Mouse (Mus musculus): Measurements from ENCODE around the gene Celsr2. TPM values are rescaled to one million over a fixed set of nuclear protein-coding genes. Genes with fewer than 3 reads are reported as not detected.

Gene Celsr2
- polyA plus RNA-seq, 1 experiment from 2014 or later = 2.5 TPM

DNA sequence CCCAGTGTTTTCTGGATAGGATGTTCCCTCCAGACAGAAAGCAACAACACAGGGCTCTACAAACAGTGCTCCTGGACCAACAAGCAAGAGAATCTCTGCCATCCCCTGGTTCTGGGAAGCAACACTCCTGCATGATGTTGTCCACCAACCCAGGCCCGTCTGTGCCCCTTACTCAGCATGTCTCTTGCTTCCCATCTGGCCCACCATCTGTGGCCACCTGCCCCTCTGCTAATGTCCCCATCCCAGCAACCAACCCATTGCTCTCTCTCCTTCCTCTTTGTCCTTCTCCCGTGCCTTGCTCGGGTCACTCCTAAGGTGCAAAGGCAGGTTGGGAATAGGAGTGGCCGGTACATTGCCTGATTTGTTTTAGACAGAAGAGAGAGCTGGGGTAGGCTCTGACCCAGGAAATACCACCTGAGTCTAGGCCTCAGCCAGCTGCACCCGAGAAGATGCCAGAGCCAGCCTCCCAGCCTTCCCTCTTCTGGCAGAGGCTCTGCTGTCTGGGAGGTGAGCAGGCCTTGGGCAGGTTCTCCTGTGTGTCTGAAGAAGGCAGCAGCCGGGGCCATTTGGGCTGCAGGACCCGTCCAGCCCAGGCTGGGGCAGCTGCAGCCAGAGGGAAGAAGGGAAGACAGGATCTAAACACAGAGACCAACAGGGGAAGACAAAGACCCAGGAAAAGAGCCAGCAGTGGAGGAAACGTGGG lies 5.5 kb downstream of the Celsr2 start:
- Histone ChIP-seq H3K4me1 (replicated peaks; ENCODE audit: control insufficient read depth, insufficient read depth, low read length) (no peaks in the 10 kb centered on the region), H3K4me3 (ENCODE audit: low read depth, low read length) (no peak overlapping the region), H3K27me3 (replicated peaks; ENCODE audit: control insufficient read depth, insufficient read depth, low read length) (peaks cover 4% of the 10 kb centered on the region)

DNA sequence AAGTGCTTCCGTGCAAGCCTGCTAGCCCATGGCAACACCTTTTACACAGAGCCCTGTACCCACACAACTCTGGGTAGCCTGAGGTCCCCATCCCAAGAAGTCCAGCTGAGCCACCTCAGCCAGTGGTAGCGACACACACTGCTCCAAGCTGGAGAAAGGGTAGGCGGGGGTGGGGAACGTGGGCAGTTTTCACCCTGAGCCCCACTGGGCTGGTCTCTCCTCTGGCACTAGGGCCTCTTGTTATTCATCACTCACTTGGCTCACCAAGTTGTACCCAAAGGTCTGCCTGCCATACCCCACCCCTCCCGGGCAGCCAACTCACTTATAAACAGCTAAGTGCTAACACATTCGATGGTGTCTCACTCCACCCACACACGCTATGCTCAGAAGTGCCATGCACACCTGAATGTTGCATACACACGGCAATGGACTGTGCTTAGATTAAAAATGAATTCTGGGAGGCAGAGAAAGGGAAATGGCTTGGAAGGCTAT lies 6.8 kb downstream of the Celsr2 start:
- no peak for ATAC-seq (replicated peaks; ENCODE audit: low FRiP score)
- Histone ChIP-seq H3K27ac (ENCODE audit: low read depth, low read length) (no peak overlapping the region), H3K4me3 (ENCODE audit: low read depth, low read length) (no peak overlapping the region), H3K4me1 (replicated peaks; ENCODE audit: control insufficient read depth, insufficient read depth, low read length) (no peaks in the 10 kb centered on the region), H3K36me3 (ENCODE audit: control insufficient read depth, insufficient read depth, low read length) (no peaks in the 10 kb centered on the region; the same call in 1 of the 2 replicates), H3K4me2 (no peak overlapping the region), H3K9me3 (ENCODE audit: control insufficient read depth, low read length) (no peaks in the 10 kb centered on the region; the same call in 1 of the 2 replicates), H3K27me3 (replicated peaks; ENCODE audit: control insufficient read depth, insufficient read depth, low read length) (no peaks in the 10 kb centered on the region), H3K9ac (ENCODE audit: low read depth, low read length) (no peak overlapping the region)
- no peak for DNase-seq (ENCODE audit: low spot score)
- 88% methylated on average over 8 of the region's 8 CpGs for WGBS

More for the DNA sequence above, 5.5 kb downstream of the Celsr2 start:
- no peak for DNase-seq (ENCODE audit: low spot score)
- H3K9ac ChIP-seq (ENCODE audit: low read depth, low read length) = no peak overlapping the region
- no peak for ATAC-seq (replicated peaks; ENCODE audit: low FRiP score)
- WGBS = 58% methylated on average over 8 of the region's 8 CpGs
- H3K36me3 ChIP-seq (ENCODE audit: control insufficient read depth, insufficient read depth, low read length) = no peaks in the 10 kb centered on the region; the same call in none of the 2 replicates
- H3K27ac ChIP-seq (ENCODE audit: low read depth, low read length) = no peak overlapping the region
- no peaks in the 10 kb centered on the region; the same call in 1 of the 2 replicates for H3K9me3 ChIP-seq (ENCODE audit: control insufficient read depth, low read length)
- H3K4me2 ChIP-seq = no peak overlapping the region

DNA sequence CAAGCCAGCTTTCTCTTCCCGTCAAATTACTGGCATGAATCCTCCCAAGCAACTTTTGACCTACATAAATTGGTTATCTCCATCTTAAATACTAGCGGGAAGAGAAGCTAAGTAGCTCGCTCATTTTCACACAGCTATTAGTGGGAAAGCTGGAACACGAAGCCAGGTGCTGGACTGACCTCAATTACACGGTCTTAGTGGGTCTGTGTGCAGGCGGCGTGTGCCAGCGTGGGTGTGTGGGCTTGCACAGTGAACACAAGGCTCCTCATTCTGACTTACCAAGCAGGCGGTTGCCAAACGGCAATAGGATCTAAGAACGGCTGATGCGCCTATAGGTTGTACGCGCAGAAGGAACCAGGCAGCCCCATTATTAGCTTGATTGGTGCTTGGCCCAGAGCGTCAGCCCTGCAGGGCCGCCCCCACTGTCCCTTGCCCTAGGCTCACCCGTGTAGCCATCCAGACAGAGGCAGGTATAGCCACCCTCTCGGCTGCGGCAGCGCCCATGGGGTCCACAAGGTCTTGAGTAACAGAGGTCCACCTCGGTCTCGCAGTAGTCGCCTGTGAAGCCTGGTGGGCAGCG lies 9.0 kb downstream of the Celsr2 start:
- Histone ChIP-seq H3K4me2 (no peak overlapping the region), H3K36me3 (ENCODE audit: control insufficient read depth, insufficient read depth, low read length) (no peaks in the 10 kb centered on the region), H3K4me3 (ENCODE audit: low read depth, low read length) (no peak overlapping the region), H3K9me3 (ENCODE audit: control insufficient read depth, low read length) (no peaks in the 10 kb centered on the region), H3K27ac (ENCODE audit: low read depth, low read length) (no peak overlapping the region), H3K27me3 (replicated peaks; ENCODE audit: control insufficient read depth, insufficient read depth, low read length) (no peaks in the 10 kb centered on the region), H3K9ac (ENCODE audit: low read depth, low read length) (no peak overlapping the region), H3K4me1 (replicated peaks; ENCODE audit: control insufficient read depth, insufficient read depth, low read length) (no peaks in the 10 kb centered on the region)
- 79% methylated on average over 24 of the region's 24 CpGs for WGBS
- DNase-seq (ENCODE audit: low spot score) (no peak), ATAC-seq (replicated peaks; ENCODE audit: low FRiP score) (no peak)

DNA sequence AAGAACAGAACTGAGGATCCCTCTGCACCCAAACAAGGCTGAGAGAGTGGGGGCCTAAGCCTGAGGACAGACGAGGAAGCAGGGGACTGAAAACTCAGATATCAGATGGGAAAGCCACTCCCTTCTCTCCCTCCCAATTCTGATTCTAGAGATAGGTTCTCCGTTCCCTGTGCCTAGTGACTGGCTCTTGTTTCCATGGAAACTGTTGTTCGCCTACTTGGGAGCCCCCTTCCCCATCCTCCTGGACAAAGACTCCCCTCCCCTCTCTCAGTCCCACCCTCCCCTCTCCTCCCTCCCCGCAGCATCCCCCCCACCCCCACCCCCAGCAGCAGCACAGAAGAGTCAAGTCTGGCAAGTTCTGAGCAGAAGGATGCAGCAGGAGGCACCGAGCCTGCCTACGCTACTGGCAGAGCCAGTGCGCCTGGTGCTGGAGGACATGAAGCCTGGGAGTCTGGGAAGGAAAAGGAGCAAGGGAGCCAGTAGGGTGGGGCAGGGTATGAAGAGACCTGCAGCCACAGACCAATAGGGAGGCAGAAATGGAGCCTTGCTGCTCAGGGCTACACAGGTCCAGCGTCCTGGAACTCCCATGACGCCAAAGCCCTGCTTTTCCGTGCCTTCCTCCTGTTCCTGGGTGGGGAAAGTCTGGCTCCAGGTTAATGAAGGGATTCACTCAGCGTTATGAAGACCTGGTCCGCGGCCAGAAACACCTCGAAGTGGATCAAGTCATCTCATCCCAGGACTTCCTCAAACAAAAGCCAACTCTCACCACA lies 9.6 kb downstream of the Celsr2 start:
- DNase-seq (ENCODE audit: low spot score) (no peak), ATAC-seq (replicated peaks; ENCODE audit: low FRiP score) (no peak)
- H3K27ac ChIP-seq (ENCODE audit: low read depth, low read length) = no peak overlapping the region
- no peak overlapping the region for H3K4me2 ChIP-seq
- no peak overlapping the region for H3K4me3 ChIP-seq (ENCODE audit: low read depth, low read length)
- no peaks in the 10 kb centered on the region for H3K36me3 ChIP-seq (ENCODE audit: control insufficient read depth, insufficient read depth, low read length)
- no peaks in the 10 kb centered on the region for H3K27me3 ChIP-seq (replicated peaks; ENCODE audit: control insufficient read depth, insufficient read depth, low read length)
- WGBS = 43% methylated on average over 14 of the region's 14 CpGs
- no peaks in the 10 kb centered on the region for H3K4me1 ChIP-seq (replicated peaks; ENCODE audit: control insufficient read depth, insufficient read depth, low read length)
- no peak overlapping the region for H3K9ac ChIP-seq (ENCODE audit: low read depth, low read length)
- H3K9me3 ChIP-seq (ENCODE audit: control insufficient read depth, low read length) = no peaks in the 10 kb centered on the region

DNA sequence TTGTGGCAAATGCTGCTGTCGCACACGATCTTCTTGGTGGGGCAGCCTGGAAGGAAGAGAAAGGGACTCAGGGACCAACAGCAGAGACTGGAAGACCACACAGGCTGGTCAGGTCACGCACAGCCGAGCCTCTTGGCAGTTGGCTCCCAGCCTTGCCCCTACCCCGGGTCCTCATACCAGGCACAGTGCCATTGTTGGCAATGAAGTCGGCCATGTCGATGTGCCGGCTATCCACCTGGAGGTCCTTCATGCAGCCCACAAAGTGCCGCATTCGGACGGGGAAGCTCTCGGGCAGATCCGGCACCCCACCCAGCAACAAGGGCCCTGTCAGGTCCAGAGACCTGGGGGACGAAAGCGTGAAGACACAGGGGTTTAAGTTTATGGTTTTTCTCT lies 12.8 kb downstream of the Celsr2 start:
- Histone ChIP-seq H3K9ac (ENCODE audit: low read depth, low read length) (no peak overlapping the region), H3K9me3 (ENCODE audit: control insufficient read depth, low read length) (no peaks in the 10 kb centered on the region), H3K4me3 (ENCODE audit: low read depth, low read length) (no peak overlapping the region), H3K4me1 (replicated peaks; ENCODE audit: control insufficient read depth, insufficient read depth, low read length) (no peaks in the 10 kb centered on the region), H3K27ac (ENCODE audit: low read depth, low read length) (no peak overlapping the region), H3K27me3 (replicated peaks; ENCODE audit: control insufficient read depth, insufficient read depth, low read length) (no peaks in the 10 kb centered on the region), H3K36me3 (ENCODE audit: control insufficient read depth, insufficient read depth, low read length) (0 out of 2 replicates have a peak, but pooled peaks cover 2% of the 10 kb centered on the region), H3K4me2 (no peak overlapping the region)
- DNase-seq (ENCODE audit: low spot score) (no peak), ATAC-seq (replicated peaks; ENCODE audit: low FRiP score) (no peak)
- WGBS = 87% methylated on average over 15 of the region's 15 CpGs

DNA sequence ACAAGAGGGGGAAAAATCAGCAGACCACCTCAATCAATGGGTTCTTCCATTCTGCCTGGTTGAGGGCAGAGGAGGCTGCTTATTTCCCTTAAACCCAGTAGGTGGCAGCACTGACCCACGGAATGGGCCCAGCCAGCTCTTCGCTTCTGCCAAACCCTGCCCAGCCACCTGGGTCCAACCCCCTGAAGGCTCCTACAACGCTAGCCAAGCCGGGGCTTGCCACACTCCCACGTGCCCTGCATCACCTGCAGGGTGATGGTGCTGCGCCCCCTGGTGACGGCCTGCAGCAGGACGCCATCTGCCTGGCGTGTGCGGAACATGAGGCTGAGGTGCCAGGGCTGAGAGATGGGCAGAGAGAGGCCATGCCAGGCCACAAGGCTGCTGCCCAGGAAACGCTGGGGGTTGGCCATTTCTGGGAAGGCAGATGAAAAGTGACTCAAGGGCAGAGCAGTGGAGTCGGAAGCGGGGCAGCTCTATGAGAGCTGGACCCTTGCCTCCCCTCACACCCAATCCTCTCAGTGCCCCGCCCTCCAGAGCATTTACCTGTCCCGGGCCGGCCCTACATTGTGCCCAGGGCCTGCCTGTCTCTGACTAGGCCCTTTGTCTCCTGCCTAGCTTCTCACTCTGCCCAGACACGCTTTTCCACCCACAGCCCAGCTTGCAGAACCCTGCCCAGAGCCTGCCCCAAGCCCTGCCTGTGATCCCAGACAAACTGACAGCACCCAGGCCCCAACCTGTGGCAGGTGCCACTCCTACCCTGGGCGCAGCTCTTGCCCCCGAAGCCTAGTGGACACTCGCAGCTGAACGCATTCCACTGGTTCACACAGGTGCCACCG lies 13.4 kb downstream of the Celsr2 start:
- DNase-seq (ENCODE audit: low spot score) = peak; percentile 74
- Histone ChIP-seq H3K36me3 (ENCODE audit: control insufficient read depth, insufficient read depth, low read length) (0 out of 2 replicates have a peak, but pooled peaks cover 2% of the 10 kb centered on the region), H3K27ac (ENCODE audit: low read depth, low read length) (no peak overlapping the region), H3K9ac (ENCODE audit: low read depth, low read length) (0 out of 2 replicates have a peak overlapping the region, but pooled peaks have one; percentile 5), H3K27me3 (replicated peaks; ENCODE audit: control insufficient read depth, insufficient read depth, low read length) (no peaks in the 10 kb centered on the region), H3K9me3 (ENCODE audit: control insufficient read depth, low read length) (no peaks in the 10 kb centered on the region), H3K4me3 (ENCODE audit: low read depth, low read length) (no peak overlapping the region), H3K4me2 (peak overlapping the region; percentile 43), H3K4me1 (replicated peaks; ENCODE audit: control insufficient read depth, insufficient read depth, low read length) (no peaks in the 10 kb centered on the region)
- WGBS = 29% methylated on average over 22 of the region's 22 CpGs
- ATAC-seq (replicated peaks; ENCODE audit: low FRiP score) = peak; percentile 69

DNA sequence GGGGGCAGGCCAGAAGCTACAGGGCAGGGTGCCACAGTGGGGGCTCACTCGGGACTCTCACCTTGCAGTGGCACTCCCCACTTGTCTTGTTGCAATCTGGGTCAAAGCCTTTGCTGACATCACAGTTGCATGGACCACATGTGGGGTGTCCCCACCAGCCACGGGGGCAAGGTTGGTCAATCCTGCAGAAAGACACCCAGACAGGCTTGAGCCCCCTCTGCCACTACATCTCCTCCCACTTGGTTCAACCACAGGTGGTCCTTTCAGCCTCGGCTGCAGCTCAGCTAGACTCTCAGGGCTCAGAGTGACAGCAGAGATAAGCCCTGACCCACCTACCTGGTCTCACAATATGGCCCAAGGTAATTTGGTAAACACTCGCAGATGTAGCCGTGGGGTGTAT lies 14.9 kb downstream of the Celsr2 start:
- 66% methylated on average over 5 of the region's 5 CpGs for WGBS
- Histone ChIP-seq H3K4me2 (no peak overlapping the region), H3K9me3 (ENCODE audit: control insufficient read depth, low read length) (no peaks in the 10 kb centered on the region), H3K4me3 (ENCODE audit: low read depth, low read length) (no peak overlapping the region), H3K27ac (ENCODE audit: low read depth, low read length) (no peak overlapping the region), H3K27me3 (replicated peaks; ENCODE audit: control insufficient read depth, insufficient read depth, low read length) (no peaks in the 10 kb centered on the region), H3K9ac (ENCODE audit: low read depth, low read length) (no peak overlapping the region), H3K4me1 (replicated peaks; ENCODE audit: control insufficient read depth, insufficient read depth, low read length) (no peaks in the 10 kb centered on the region), H3K36me3 (ENCODE audit: control insufficient read depth, insufficient read depth, low read length) (0 out of 2 replicates have a peak, but pooled peaks cover 2% of the 10 kb centered on the region)
- ATAC-seq (replicated peaks; ENCODE audit: low FRiP score) (no peak), DNase-seq (ENCODE audit: low spot score) (no peak)

DNA sequence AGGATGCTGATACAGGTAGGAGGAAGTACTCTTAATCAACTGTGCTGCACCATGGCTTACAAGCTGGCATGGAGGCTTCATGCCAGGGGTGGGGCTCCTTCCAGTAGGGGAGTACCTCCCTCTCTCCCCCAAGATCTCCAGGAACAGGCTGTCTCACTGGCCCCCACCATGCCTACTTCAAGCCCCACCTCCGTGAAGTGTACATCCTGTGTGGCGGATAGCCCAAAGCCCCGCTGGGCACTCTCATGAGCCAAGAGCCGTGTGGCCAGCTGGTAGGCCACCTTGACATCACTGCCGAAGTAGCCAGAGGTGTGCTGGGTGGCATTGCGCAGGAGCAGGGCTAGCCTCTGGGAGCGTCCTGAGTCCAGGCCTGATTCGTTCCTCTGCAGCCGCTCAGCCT lies 17.1 kb downstream of the Celsr2 start:
- no peaks in the 10 kb centered on the region for H3K27me3 ChIP-seq (replicated peaks; ENCODE audit: control insufficient read depth, insufficient read depth, low read length)
- H3K36me3 ChIP-seq (ENCODE audit: control insufficient read depth, insufficient read depth, low read length) = 0 out of 2 replicates have a peak, but pooled peaks cover 2% of the 10 kb centered on the region
- no peak overlapping the region for H3K27ac ChIP-seq (ENCODE audit: low read depth, low read length)
- WGBS = 85% methylated on average over 9 of the region's 9 CpGs
- no peak for DNase-seq (ENCODE audit: low spot score)
- H3K4me3 ChIP-seq (ENCODE audit: low read depth, low read length) = no peak overlapping the region
- no peak overlapping the region for H3K4me2 ChIP-seq
- no peak for ATAC-seq (replicated peaks; ENCODE audit: low FRiP score)
- H3K9me3 ChIP-seq (ENCODE audit: control insufficient read depth, low read length) = no peaks in the 10 kb centered on the region
- no peak overlapping the region for H3K9ac ChIP-seq (ENCODE audit: low read depth, low read length)
- no peaks in the 10 kb centered on the region for H3K4me1 ChIP-seq (replicated peaks; ENCODE audit: control insufficient read depth, insufficient read depth, low read length)
